Mouse (Mus musculus) E14TG2a.4 (cell line): ENCODE results near the gene Lmna.
A peak's percentile ranks its signal among the peaks of the same experiment; 100 is the strongest.

Experiments used
- H3K27me3 ChIP-seq: 2 replicates; pipeline ENCODE4 v1.6.1; 2014; ENCODE audit warnings: low read length, control low read depth; ENCODE audit not compliant: insufficient read depth
- H3K36me3 ChIP-seq: 2 replicates; pipeline ENCODE4 v1.6.1; 2014; ENCODE audit warnings: low read length, control low read depth; ENCODE audit not compliant: insufficient read depth
- H3K4me1 ChIP-seq: replicated peaks from 2 replicates; pipeline ENCODE4 v1.6.1; 2014; ENCODE audit warnings: low read depth, low read length, control low read depth
- H3K4me3 ChIP-seq: replicated peaks from 2 replicates; pipeline ENCODE4 v1.5.1; 2014; ENCODE audit warnings: mild to moderate bottlenecking, low read length
- H3K9me3 ChIP-seq: 2 replicates; pipeline ENCODE4 v1.6.1; 2014; ENCODE audit warnings: low read length, control low read depth
- CTCF ChIP-seq: conservative IDR thresholded peaks from 2 replicates; pipeline ENCODE4 v1.5.1; 2014; ENCODE audit warnings: low read length
- NANOG ChIP-seq: IDR thresholded peaks from 2 replicates; pipeline ENCODE4 v1.6.1; 2014; ENCODE audit warnings: borderline replicate concordance, low read length, mixed read lengths
- POU5F1 ChIP-seq: IDR thresholded peaks from 2 replicates; pipeline ENCODE4 v1.6.1; 2014; ENCODE audit warnings: low read length, borderline replicate concordance

The Lmna gene

DNA sequence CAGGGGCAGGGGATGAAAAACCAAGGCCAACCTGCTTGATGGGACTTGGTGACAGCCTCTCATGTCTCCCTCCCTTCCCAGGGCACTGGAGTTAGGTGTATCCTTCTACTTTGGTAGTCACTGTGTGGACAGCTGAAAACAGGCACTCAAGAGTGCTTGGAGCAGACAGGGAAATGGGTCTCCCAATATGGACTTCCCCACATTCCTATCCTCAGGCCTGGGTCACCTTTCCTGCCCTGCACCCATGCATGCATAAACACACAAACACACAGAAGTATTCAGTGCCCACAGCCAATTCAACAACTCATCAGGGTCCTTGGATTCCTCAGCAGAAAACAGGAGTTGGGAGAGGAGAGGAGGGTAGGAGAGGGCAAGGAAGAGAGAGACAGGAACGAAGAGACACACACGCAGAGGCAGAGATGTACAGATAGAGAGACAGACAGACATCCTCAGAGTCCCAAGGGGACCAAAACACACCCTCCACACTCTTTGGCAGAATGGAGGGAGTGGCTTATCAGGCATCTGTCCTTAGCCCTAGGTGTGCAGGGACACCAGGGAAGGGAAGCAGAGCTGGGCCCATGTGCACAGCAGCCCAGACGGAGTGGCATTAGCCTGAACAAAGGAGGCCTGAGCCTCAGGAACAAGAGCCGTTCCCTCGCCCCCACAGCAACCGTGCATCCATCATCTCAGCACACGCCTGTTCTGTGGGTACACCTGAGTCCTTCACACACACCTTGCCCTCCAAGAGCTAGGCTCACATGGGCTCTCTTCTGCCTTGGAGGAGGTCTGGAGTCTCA is 19.6 kb upstream of the Lmna start:
- TF ChIP-seq POU5F1 (no peak), NANOG (no peak), CTCF (no peak)
- Histone ChIP-seq H3K9me3 (no peaks in the 10 kb centered on the region), H3K36me3 (peaks cover 54% of the 10 kb centered on the region), H3K4me1 (peaks cover 74% of the 10 kb centered on the region), H3K27me3 (no peaks in the 10 kb centered on the region), H3K4me3 (peak overlapping the region; percentile 92)

DNA sequence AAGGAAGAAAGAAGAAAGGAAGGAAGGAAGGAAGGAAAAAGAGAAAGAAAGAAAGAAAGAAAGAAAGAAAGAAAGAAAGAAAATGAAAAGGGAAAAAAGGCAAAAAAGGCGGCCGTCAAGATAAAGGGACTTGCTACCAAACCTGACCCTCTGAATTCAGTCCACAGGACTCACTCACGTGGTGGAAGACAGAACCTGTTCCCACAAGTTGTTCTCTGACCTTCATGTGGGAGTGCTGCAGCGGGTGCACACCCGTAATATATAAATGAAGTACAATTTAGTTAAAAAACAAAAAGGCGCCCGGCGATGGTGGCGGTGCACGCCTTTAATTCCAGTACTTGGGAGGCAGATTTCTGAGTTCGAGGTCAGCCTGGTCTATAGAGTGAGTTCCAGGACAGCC is 18.9 kb upstream of the Lmna start:
- Histone ChIP-seq H3K27me3 (no peaks in the 10 kb centered on the region), H3K4me1 (peaks cover 71% of the 10 kb centered on the region), H3K9me3 (no peaks in the 10 kb centered on the region), H3K4me3 (peak overlapping the region; percentile 92), H3K36me3 (peaks cover 59% of the 10 kb centered on the region)
- TF ChIP-seq CTCF (no peak), NANOG (no peak), POU5F1 (no peak)

DNA sequence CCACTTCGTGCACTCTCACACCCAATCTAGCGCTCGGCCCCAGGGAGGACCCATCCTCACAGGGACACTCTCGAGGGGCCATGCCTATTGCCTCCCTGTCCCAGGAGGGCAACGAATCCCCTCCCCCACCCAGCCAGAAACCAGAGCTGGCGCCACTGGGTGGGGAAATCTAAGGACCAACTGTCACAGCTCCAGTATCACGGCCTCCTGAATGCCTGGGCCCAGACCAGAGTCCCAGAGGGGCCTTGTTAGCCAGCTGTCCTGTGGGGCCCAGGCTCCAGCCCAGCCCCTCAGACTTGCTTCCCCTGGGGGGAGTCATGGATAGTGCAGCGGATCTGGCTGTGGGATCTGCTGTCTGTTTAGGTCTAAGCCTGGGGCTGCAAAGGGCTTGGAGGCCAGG is 17.8 kb upstream of the Lmna start:
- TF ChIP-seq NANOG, result no peak
- no peak for TF ChIP-seq POU5F1
- TF ChIP-seq CTCF, result no peak
- peak overlapping the region; percentile 62 for H3K4me3 ChIP-seq

DNA sequence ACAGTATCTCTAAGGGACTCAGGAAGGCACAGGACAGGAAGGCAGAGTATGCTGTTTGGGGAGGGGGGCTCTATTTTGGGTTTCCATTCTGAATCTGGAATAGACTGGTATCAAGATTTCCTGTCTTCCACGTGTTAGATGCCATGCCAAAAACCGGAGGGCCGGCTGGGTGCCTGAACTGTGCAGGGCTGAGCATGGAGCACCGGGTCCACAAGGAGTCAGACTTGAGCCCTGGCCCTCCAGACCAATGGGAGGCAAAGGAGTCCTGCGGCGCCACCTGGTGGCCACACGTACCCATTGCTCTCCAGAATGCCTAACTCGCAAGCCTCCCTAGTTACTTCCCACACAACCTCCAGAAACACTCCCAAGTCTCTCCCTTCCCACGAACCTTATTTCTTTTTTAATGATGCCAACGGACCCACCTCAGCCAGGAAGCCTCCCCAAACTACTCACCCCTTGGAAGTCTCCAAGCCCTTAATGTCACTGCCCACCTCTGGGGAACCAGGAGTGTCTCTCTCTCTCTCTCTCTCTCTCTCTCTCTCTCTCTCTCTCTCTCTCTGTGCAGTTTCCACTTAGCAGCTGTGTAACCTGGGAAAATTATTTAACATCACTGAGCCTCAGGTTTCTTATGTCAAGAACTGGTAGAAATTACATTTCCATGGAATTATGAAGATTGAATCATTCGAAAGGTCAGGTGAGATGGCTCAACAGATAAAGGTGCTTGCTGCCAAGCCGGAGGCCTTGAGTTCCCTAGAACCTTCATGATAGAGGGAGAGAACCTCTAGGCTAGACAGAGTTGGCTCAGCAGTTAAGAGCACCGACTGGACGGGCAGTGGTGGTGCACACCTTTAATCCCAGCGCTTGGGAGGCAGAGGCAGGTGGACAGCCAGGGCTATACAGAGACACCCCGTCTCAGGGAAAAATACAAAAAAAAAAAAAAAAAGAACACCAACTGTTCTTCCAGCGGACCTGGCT is 16.7 kb upstream of the Lmna start:
- H3K4me1 ChIP-seq, result peaks cover 83% of the 10 kb centered on the region
- peaks cover 71% of the 10 kb centered on the region for H3K36me3 ChIP-seq
- peak overlapping the region; percentile 18 for H3K4me3 ChIP-seq
- TF ChIP-seq POU5F1 (no peak), NANOG (no peak), CTCF (peak; percentile 86)
- no peaks in the 10 kb centered on the region for H3K27me3 ChIP-seq
- no peaks in the 10 kb centered on the region for H3K9me3 ChIP-seq

More for the DNA sequence above, 17.8 kb upstream of the Lmna start:
- Histone ChIP-seq H3K36me3 (peaks cover 70% of the 10 kb centered on the region), H3K9me3 (no peaks in the 10 kb centered on the region), H3K27me3 (no peaks in the 10 kb centered on the region), H3K4me1 (peaks cover 72% of the 10 kb centered on the region)

DNA sequence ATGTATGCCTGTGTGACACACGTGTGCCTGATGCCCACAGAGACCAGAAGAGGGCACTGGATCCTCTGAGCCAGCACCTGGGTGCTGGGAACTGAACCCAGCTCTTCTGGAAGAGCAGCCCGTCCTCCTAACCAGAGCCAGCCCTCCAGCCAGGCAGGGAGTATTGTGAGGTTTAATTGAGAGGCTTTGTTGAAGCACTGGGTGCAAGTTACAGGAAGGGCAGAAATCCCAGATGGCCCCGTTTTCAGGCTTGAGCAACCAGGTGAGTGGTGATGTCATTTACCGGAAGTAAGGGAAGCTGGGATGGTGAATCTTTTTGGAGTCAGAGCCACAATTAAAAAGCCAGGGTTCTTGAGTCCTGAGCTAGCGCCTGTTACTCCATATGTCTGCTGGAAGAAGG is 15.3 kb upstream of the Lmna start:
- H3K36me3 ChIP-seq, result peaks cover 71% of the 10 kb centered on the region
- TF ChIP-seq POU5F1 (no peak), CTCF (no peak)
- H3K27me3 ChIP-seq, result no peaks in the 10 kb centered on the region
- H3K4me1 ChIP-seq, result peaks cover 81% of the 10 kb centered on the region
- H3K9me3 ChIP-seq, result no peaks in the 10 kb centered on the region
- no peak overlapping the region for H3K4me3 ChIP-seq

DNA sequence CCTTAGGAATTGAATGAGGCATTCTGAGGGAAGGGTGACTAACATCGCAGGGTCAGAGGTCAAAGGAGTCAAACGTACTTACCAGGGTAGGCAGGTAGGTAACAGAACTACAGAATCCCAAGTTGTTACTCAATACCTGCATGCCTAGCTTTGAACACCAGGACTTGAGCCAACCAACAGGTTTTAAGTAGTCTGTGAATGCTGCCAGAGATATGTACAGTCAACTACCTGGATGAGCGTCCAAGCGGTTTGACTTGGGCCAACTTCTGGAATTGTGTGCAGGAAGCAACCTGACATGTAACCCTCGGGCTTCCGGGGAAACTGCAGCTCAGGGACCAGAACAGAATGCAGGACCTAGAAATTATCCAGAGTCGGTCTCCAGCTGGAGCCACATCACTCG is 13.3 kb upstream of the Lmna start:
- H3K9me3 ChIP-seq, result no peaks in the 10 kb centered on the region
- TF ChIP-seq POU5F1 (no peak), CTCF (no peak), NANOG (no peak)
- H3K27me3 ChIP-seq, result no peaks in the 10 kb centered on the region
- no peak overlapping the region for H3K4me3 ChIP-seq
- H3K36me3 ChIP-seq, result peaks cover 53% of the 10 kb centered on the region
- peaks cover 69% of the 10 kb centered on the region for H3K4me1 ChIP-seq

DNA sequence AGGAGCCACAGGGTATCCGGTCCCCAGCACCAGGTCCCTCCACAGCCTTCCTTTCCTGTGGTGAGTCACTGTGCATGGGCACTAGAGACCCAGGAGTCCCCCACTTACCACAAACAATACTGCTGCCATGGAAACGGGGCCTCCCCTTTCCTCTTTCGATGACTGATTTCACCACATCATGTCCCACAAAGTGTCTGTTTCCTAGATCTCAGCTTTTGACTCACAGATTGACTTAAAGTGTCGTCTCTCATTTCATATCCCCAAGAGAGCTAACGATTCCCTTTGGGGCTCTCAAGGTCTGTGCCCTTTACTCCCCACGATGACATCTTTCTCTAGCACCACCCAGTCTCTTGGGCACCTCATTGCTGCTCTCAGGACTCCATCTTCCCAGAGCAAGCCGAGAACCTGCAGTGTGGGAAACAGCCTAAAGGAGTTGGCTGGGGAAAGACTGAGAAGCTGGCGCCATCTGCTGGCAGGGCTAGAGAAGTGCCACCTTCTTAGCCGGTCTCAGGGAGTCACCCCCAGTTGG is 12.1 kb upstream of the Lmna start:
- TF ChIP-seq POU5F1 (no peak), CTCF (peak; percentile 95)
- peaks cover 42% of the 10 kb centered on the region for H3K36me3 ChIP-seq
- H3K9me3 ChIP-seq, result no peaks in the 10 kb centered on the region
- no peak overlapping the region for H3K4me3 ChIP-seq
- H3K4me1 ChIP-seq, result peaks cover 58% of the 10 kb centered on the region
- no peaks in the 10 kb centered on the region for H3K27me3 ChIP-seq

DNA sequence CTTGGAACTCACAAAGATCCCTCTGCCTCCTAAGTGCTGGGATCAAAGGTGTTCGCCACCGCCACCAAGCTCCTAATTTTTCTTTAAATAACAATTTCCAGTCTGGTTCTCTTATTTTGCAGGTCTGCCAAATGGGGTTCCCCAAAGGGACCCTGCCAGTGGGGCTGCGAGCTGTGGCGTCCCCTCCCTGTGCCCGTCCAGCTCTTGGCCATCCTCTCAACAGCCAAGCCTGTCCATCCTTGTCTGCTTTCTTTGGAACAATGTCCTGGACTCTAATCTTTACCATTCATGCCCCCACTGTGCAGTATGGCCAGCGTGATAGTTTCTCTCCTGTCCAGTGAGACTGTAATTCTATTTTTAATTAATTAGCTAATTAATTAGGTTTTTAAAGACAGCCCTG is 11.4 kb upstream of the Lmna start:
- Histone ChIP-seq H3K4me3 (no peak overlapping the region), H3K27me3 (0 out of 2 replicates have a peak, but pooled peaks cover 3% of the 10 kb centered on the region), H3K9me3 (no peaks in the 10 kb centered on the region), H3K36me3 (peaks cover 36% of the 10 kb centered on the region), H3K4me1 (peaks cover 60% of the 10 kb centered on the region)
- no peak for TF ChIP-seq POU5F1
- no peak for TF ChIP-seq CTCF
- TF ChIP-seq NANOG, result no peak
